Mouse (Mus musculus): ENCODE results near the gene Cck.
"Not testable (repeated sequence)": the region's sequence is repeated elsewhere in the genome, so short reads cannot be mapped to it uniquely, and the experiment has no call there.

Cck gene

GRCm38 (mm10) chr9:121460527-121460926, 35.0 kb downstream of the Cck start:
- peak in 1 of 2 experiments; percentile 58 for DNase-seq (ENCODE audit: low spot score in 2 of 2)

- DNase-seq (ENCODE audit: low spot score in 2 of 2), result no peak
Observed at GRCm38 (mm10) chr9:121459950-121460349, 35.5 kb downstream of the Cck start.

GRCm38 (mm10) chr9:121458466-121458865, 37.0 kb downstream of the Cck start:
- peak; percentile 60 to 83 for DNase-seq (ENCODE audit: low spot score in 2 of 2)

GRCm38 (mm10) chr9:121456739-121457515, 38.6 kb downstream of the Cck start:
- DNase-seq (ENCODE audit: low spot score in 2 of 2), result no peak

GRCm38 (mm10) chr9:121454891-121455290, 40.6 kb downstream of the Cck start:
- DNase-seq (ENCODE audit: low spot score in 2 of 2), result no peak

- not testable (repeated sequence) for DNase-seq (ENCODE audit: low spot score in 2 of 2)
Observed at GRCm38 (mm10) chr9:121452342-121452942, 43.1 kb downstream of the Cck start.

- DNase-seq (ENCODE audit: low spot score in 2 of 2), result no peak
Observed at GRCm38 (mm10) chr9:121446431-121446831, 49.1 kb downstream of the Cck start.

GRCm38 (mm10) chr9:121445364-121445763, 50.1 kb downstream of the Cck start:
- DNase-seq (ENCODE audit: low spot score in 2 of 2), result peak; percentile 70 to 82

GRCm38 (mm10) chr9:121444367-121444707, 51.2 kb downstream of the Cck start:
- DNase-seq (ENCODE audit: low spot score in 2 of 2), result no peak

GRCm38 (mm10) chr9:121443696-121444366, 51.7 kb downstream of the Cck start:
- DNase-seq (ENCODE audit: low spot score in 2 of 2), result peak in 1 of 2 experiments; percentile 42

GRCm38 (mm10) chr9:121442145-121442544, 53.3 kb downstream of the Cck start:
- no peak for DNase-seq (ENCODE audit: low spot score in 2 of 2)
